Mouse (Mus musculus) liver, adult 2 months (tissue): ENCODE data around the gene Zg16. TPM values are rescaled to one million over a fixed set of nuclear protein-coding genes. Genes with fewer than 3 reads are reported as not detected.

Experiments used
- DNase-seq: peaks from one replicate; pipeline ENCODE4 v3.0.0-alpha.2; 2011; ENCODE audit warnings: low read depth, low spot score; ENCODE audit errors: extremely low read depth
- H3K27ac ChIP-seq: fragments of 200-500 bp; replicated peaks from 2 replicates; pipeline ENCODE4 v1.5.1; 2012; ENCODE audit warnings: low read depth, mild to moderate bottlenecking, control low read depth, inconsistent platforms, low read length; ENCODE audit not compliant: insufficient read depth
- H3K27me3 ChIP-seq: fragments of 200-500 bp; 2 replicates; pipeline ENCODE4 v1.6.1; 2012; ENCODE audit warnings: mild to moderate bottlenecking, moderate library complexity, low read length, inconsistent platforms; ENCODE audit not compliant: control insufficient read depth, insufficient read depth
- H3K36me3 ChIP-seq: fragments of 200-500 bp; 2 replicates; pipeline ENCODE4 v1.6.1; 2012; ENCODE audit warnings: low read length, inconsistent platforms; ENCODE audit not compliant: control insufficient read depth, insufficient read depth
- H3K4me1 ChIP-seq: fragments of 200-500 bp; 2 replicates; pipeline ENCODE4 v1.6.1; 2011; ENCODE audit warnings: low read length; ENCODE audit not compliant: control insufficient read depth, insufficient read depth
- H3K4me3 ChIP-seq: fragments of 200-500 bp; 2 replicates; pipeline ENCODE4 v1.5.1; 2011; ENCODE audit warnings: low read depth, mild to moderate bottlenecking, control low read depth, low read length, moderate library complexity; ENCODE audit not compliant: insufficient read depth
- H3K79me2 ChIP-seq: fragments of 200-500 bp; 2 replicates; pipeline ENCODE4 v1.6.1; 2012; ENCODE audit warnings: inconsistent platforms, mild to moderate bottlenecking, low read length, moderate library complexity; ENCODE audit not compliant: control insufficient read depth, insufficient read depth
- H3K9ac ChIP-seq: fragments of 200-500 bp; 2 replicates; pipeline ENCODE4 v1.6.1; 2012; ENCODE audit warnings: low read depth, mild to moderate bottlenecking, control low read depth, inconsistent platforms, low read length
- CTCF ChIP-seq: fragments of 200-500 bp; IDR thresholded peaks from 2 replicates; pipeline ENCODE4 v1.5.1; 2011; ENCODE audit warnings: low read depth, low read length, control low read depth
- POLR2A ChIP-seq: fragments of 200-500 bp; IDR thresholded peaks from 2 replicates; pipeline ENCODE4 v1.6.1; 2011; ENCODE audit warnings: low read length, control low read depth; ENCODE audit not compliant: insufficient read depth; ENCODE audit errors: extremely low read depth
- WGBS: fragments of 180-500 bp; shearing (Covaris S2); methylation state at CpG from one replicate; pipeline ENCODE4 v1.1.7; 2018; 5-methylcytosine and 5-hydroxymethylcytosine counted together
- polyA plus RNA-seq: library from polyadenylated mRNA; depleted of rRNA; stranded (reverse); fragments of >200 nt; gene quantifications from 2 replicates; pipeline ENCODE4 v1.2.3, GENCODE M21; 2012
- total RNA-seq: library from RNA; depleted of rRNA; stranded (reverse); fragments of >200 nt; gene quantifications from 2 replicates; pipeline ENCODE4 v1.2.3, GENCODE M21; 2014

Zg16 gene
- total and polyA plus RNA-seq, 2 experiments = 2.3 to 47.8 TPM

DNA sequence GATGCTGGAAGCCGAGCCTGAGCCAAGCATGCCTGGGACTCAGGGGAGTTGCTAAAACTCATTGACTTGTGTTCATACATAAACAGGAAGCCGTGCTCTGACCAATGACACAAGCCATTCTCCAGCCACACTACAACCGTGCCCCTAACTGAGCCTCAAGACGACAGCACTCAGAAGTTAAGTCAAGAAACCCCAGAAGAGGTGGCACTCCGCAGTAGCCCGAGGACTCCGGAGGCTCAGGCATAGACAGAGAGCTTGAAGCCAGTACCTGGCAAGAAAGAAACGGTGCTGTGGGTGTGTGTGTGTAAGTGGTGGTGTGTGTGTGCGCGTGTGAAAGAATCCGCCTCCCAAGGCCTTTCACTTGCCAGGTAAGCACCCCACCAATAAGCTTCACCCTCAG lies 27.8 kb upstream of the Zg16 start:
- Histone ChIP-seq H3K27me3 (no peaks in the 10 kb centered on the region), H3K4me3 (no peak overlapping the region), H3K27ac (no peak overlapping the region), H3K36me3 (no peaks in the 10 kb centered on the region), H3K79me2 (0 out of 2 replicates have a peak, but pooled peaks cover 3% of the 10 kb centered on the region), H3K4me1 (peaks cover 14% of the 10 kb centered on the region), H3K9ac (no peak overlapping the region)
- WGBS = 66% methylated on average over 11 of the region's 11 CpGs
- no peak for TF ChIP-seq POLR2A
- no peak for TF ChIP-seq CTCF
- DNase-seq = no peak

DNA sequence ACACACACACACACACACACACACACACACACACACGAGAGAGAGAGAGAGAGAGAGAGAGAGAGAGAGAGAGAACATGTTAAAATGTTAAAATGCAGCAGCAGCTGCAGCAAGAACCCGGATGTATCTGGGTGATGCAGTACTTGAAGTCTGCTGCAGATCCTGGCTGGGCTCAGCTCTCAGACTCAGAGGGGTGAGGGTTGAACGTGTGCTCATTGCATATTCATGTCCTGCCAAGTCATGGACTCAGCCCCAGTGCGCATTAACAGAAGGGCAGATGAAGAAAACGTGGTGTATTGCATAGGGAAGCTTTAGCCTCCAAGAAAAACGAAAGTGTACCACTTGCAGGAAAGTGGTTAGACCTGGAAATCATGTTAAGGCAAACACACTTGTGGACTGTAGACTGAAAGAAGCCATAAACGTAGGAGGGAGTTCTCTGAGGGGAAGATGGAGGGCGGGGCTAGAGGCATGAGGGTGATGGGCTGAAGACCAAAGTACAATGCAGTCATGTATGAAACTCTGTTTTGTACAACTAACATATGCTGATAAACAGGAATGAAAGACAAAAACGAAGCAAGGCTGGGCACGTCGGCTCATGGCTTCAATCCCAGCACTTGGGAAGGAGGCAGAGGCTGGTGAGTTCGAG lies 26.6 kb upstream of the Zg16 start:
- DNase-seq = no peak
- Histone ChIP-seq H3K4me3 (no peak overlapping the region), H3K79me2 (0 out of 2 replicates have a peak, but pooled peaks cover 3% of the 10 kb centered on the region), H3K27me3 (no peaks in the 10 kb centered on the region), H3K9ac (no peak overlapping the region), H3K27ac (no peak overlapping the region), H3K4me1 (peaks cover 7% of the 10 kb centered on the region), H3K36me3 (no peaks in the 10 kb centered on the region)
- TF ChIP-seq POLR2A (no peak), CTCF (no peak)
- WGBS = 52% methylated on average over 12 of the region's 12 CpGs

DNA sequence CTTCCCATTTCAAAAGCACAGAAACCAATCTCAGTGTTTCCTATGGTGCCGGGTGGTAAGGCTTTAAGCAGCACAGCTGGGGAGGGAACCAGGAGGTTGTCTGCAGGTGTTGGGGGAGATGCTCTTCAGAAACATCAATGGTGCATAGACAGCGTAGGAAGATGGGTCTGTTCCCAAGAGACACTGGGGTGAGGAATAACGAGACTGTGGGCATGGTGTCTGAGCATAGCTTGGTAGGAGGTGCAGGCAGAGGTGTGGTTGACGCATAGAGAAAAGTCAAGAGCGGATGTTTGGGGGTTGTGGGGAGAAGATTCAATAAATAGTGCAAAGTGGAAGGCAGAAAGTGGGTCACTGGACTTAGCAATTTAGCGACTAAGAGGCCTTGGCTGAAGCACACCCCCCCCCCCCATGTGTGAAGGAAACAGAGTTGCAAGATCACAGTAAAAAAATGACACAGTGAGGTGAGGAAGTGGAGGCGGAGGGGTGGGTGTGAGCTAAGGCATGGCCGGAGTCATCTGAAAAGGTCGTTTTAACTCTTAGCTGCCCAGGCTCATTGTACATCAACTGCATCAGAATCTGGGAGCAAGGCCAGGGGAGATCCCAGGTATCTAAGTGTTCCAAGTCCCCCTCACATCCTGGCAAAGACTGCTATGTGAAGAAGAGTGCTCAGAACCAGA lies 25.9 kb upstream of the Zg16 start:
- no peaks in the 10 kb centered on the region for H3K27me3 ChIP-seq
- 56% methylated on average over 9 of the region's 9 CpGs for WGBS
- 0 out of 2 replicates have a peak, but pooled peaks cover 3% of the 10 kb centered on the region for H3K79me2 ChIP-seq
- H3K9ac ChIP-seq = no peak overlapping the region
- H3K36me3 ChIP-seq = no peaks in the 10 kb centered on the region
- no peak for DNase-seq
- no peak overlapping the region for H3K4me3 ChIP-seq
- TF ChIP-seq CTCF (no peak), POLR2A (no peak)
- no peak overlapping the region; the same call in 1 of the 2 replicates for H3K27ac ChIP-seq
- H3K4me1 ChIP-seq = peaks cover 2% of the 10 kb centered on the region; the same call in 1 of the 2 replicates

DNA sequence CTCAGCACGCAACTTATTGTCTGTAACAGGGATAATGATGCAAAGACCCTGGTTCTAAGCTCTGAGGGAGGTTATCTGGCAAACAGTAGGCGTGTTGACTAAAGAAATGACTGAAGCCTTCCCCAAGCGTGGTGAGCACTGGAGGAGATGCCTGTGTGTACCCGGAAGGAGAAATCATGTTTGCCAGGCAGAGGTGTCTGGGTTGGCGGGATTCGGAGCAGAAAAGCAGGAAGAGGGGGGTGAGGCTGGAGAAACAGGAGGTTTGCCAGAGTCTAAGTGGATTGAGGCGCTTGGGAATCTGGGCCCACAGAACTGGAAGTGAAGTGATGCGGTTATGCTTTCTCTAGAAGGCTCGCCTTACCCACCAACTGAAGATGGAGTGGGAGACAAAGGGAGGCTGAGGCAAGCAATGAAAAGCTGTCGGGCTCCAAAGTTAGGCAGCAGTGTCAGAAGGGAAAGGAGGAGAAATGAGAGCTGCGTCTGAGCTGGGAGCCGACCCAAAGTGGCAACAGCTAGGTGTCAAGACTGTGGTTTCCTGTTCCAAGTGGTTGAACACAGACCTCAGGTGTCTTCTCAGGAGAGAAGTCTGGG lies 25.2 kb upstream of the Zg16 start:
- DNase-seq = no peak
- Histone ChIP-seq H3K79me2 (0 out of 2 replicates have a peak, but pooled peaks cover 3% of the 10 kb centered on the region), H3K9ac (no peak overlapping the region), H3K36me3 (no peaks in the 10 kb centered on the region), H3K4me1 (no peaks in the 10 kb centered on the region), H3K27me3 (no peaks in the 10 kb centered on the region), H3K27ac (no peak overlapping the region), H3K4me3 (no peak overlapping the region)
- WGBS = 87% methylated on average over 12 of the region's 12 CpGs
- TF ChIP-seq POLR2A = no peak
- TF ChIP-seq CTCF = no peak

DNA sequence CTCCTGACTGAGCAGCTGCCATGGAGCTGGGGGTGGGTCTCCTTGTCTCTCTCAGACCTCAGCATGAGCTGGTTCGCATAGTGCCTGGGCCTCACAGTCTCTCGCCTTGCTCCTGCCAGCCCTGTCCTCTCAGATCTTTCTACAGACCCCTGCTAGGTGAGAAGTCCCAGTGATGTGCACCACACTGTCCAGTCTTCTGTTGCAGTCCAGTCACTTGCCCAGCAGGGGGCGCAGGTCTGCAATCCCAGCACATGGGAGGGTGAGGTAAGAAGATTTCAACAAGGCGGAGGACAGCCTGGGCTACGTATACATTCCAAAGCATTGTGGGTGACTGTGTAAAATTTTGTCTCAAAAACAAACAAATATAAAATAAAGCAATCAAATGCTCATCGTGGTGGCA lies 24.3 kb upstream of the Zg16 start:
- H3K36me3 ChIP-seq = no peaks in the 10 kb centered on the region
- H3K27me3 ChIP-seq = no peaks in the 10 kb centered on the region
- 0 out of 2 replicates have a peak, but pooled peaks cover 3% of the 10 kb centered on the region for H3K79me2 ChIP-seq
- WGBS = 51% methylated on average over 6 of the region's 6 CpGs
- TF ChIP-seq CTCF = peak; percentile 92
- TF ChIP-seq POLR2A = no peak
- H3K4me1 ChIP-seq = no peaks in the 10 kb centered on the region
- peak; percentile 44 for DNase-seq
- H3K4me3 ChIP-seq = no peak overlapping the region
- no peak overlapping the region for H3K27ac ChIP-seq
- H3K9ac ChIP-seq = no peak overlapping the region
